Mouse (Mus musculus) testis, adult 2 months (tissue): ENCODE measurements around the gene Rilp.

Experiments used
- CTCF ChIP-seq: fragments of 200-500 bp; IDR thresholded peaks from 2 replicates; pipeline ENCODE4 v1.5.1; 2012; ENCODE audit warnings: low read depth, mild to moderate bottlenecking, inconsistent platforms, low read length, moderate library complexity; ENCODE audit not compliant: control insufficient read depth, insufficient read depth, insufficient replicate concordance
- POLR2A ChIP-seq: fragments of 200-500 bp; IDR thresholded peaks from 2 replicates; pipeline ENCODE4 v1.6.1; 2012; ENCODE audit warnings: low read depth, mild to moderate bottlenecking, inconsistent platforms, low read length, moderate library complexity; ENCODE audit not compliant: control insufficient read depth

GRCm38 (mm10) chr11:75560530-75561409 lies 50.9 kb downstream of the Rilp start:
- TF ChIP-seq CTCF (no peak), POLR2A (no peak)
